ENCODE assay signal across 26 mouse cellular contexts in the genomic region with DNA sequence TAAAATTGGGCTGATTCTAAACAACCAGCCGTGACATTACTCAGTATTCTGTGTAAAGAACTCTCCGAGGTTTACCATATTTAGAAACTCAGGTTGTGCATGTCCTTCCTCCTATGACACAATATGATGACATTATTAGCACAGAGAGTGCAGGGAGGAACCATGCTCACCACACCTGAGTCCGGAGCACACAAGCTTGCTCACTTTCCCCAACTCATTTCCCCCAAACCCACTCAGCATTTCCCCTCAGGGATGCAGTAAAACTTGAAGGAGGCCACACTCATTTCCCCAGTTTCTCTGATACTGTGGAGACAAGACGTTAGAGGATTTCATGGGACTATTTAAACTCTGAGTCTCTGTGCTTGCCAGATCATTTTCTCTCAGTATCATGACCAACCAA. TPM values are rescaled to one million over a fixed set of nuclear protein-coding genes. Genes with fewer than 3 reads are reported as not detected.
"Had no signal": no experiment of that assay in that cellular context is flagged by ENCODE, and none has a peak within 500 bp of the region (broad histone marks: within the 10 kb centered on the region; RNA-seq: fewer than 3 reads in every experiment).

No protein-coding gene starts in this region.

- DNase-seq: lung, adult 18-20 months; lung, embryonic 14.5 days; lung, postnatal 10 days; lung, postnatal 36 days; midbrain, embryonic 14.5 days; retina, postnatal 1 day; right cerebral cortex, adult 18-20 months; right cerebral cortex, postnatal 25 days; right cerebral cortex, postnatal 4 days; spleen, adult 18-20 months; thymus, adult 18-20 months; thymus, postnatal 14 days; thymus, postnatal 36 days had no signal

- H3K9ac ChIP-seq: liver, embryonic 14.5 days; lung, embryonic 14.5 days; midbrain, embryonic 12.5 days; neural tube, embryonic 13.5 days; neural tube, embryonic 15.5 days had no signal

- H3K36me3 ChIP-seq: midbrain, embryonic 10.5 days; midbrain, embryonic 12.5 days; neural tube, embryonic 13.5 days; neural tube, embryonic 15.5 days had no signal

- H3K27ac ChIP-seq: liver, embryonic 14.5 days; macrophage; midbrain, embryonic 10.5 days; midbrain, embryonic 12.5 days; neural tube, embryonic 13.5 days; neural tube, embryonic 15.5 days had no signal

- H3K4me3 ChIP-seq: midbrain, embryonic 10.5 days; midbrain, embryonic 12.5 days; myocyte; neural tube, embryonic 13.5 days; neural tube, embryonic 15.5 days had no signal

- H3K27me3 ChIP-seq: midbrain, embryonic 12.5 days; neural tube, embryonic 13.5 days; neural tube, embryonic 15.5 days had no signal

- H3K4me1 ChIP-seq: midbrain, embryonic 10.5 days; midbrain, embryonic 12.5 days; neural tube, embryonic 13.5 days; neural tube, embryonic 15.5 days had no signal

- H3K9me3 ChIP-seq: midbrain, embryonic 10.5 days; midbrain, embryonic 12.5 days; neural tube, embryonic 13.5 days; neural tube, embryonic 15.5 days had no signal

- H3K4me2 ChIP-seq: lung, embryonic 14.5 days; midbrain, embryonic 12.5 days; neural tube, embryonic 13.5 days; neural tube, embryonic 15.5 days had no signal

- ATAC-seq: midbrain, embryonic 16.5 days had no signal

RNA-seq across cellular contexts. Expression of gene Stfa1, which starts 12.4 kb away (rescaled TPM):
- polyA plus RNA-seq: macrophage; midbrain, embryonic 14.5 days; myocyte; small intestine, adult 2 months had no signal

RNA-seq across cellular contexts. Expression of gene BC117090, which starts 45.0 kb away (rescaled TPM):
- polyA plus RNA-seq: lung, embryonic 14.5 days; lung, embryonic 16.5 days; macrophage; midbrain, embryonic 10.5 days; midbrain, embryonic 12.5 days; midbrain, embryonic 14.5 days; midbrain, embryonic 16.5 days; myocyte; neural tube, embryonic 11.5 days; neural tube, embryonic 13.5 days; neural tube, embryonic 15.5 days; small intestine, adult 2 months; stomach, embryonic 14.5 days; thymus, postnatal 0 days had no signal
